Mouse (Mus musculus): ENCODE data around the gene Vmn2r55. TPM values are rescaled to one million over a fixed set of nuclear protein-coding genes. Genes with fewer than 3 reads are reported as not detected.
"Not testable (repeated sequence)": the region's sequence is repeated elsewhere in the genome, so short reads cannot be mapped to it uniquely, and the experiment has no call there.

The Vmn2r55 gene
- 0.04 TPM in 1 of 2 replicates, not detected in the other for polyA plus RNA-seq (2012; rRNA removed)
- not detected in 2 replicates for polyA plus RNA-seq (2014; fragmentation: Nextera tagmentation; extraction: Ambion mirVana)

- not testable (repeated sequence) for H3K9me3 ChIP-seq (ENCODE audit: control insufficient read depth, low read length); DNase-seq (ENCODE audit: low spot score)
- WGBS, result 92% methylated on average over 3 of the region's 3 CpGs
These were observed at the start of gene Vmn2r55 for GRCm38 (mm10) chr7:12684903-12685302. TSS of gene Vmn2r55 (minus strand) at chr7:12685003.

GRCm38 (mm10) chr7:12640219-12640618, 44.6 kb downstream of the Vmn2r55 start, which contains the start of gene Vmn2r54:
TSS of gene Vmn2r54 (minus strand) at chr7:12640319.
- not testable (repeated sequence) for H3K9me3 ChIP-seq (ENCODE audit: control insufficient read depth, low read length); H3K4me3 ChIP-seq (replicated peaks; ENCODE audit: low read length); H3K4me1 ChIP-seq (ENCODE audit: control insufficient read depth, insufficient read depth, low read length); H3K27me3 ChIP-seq (ENCODE audit: control insufficient read depth, insufficient read depth, low read length); H3K27ac ChIP-seq (replicated peaks; ENCODE audit: low read depth, low read length); DNase-seq (ENCODE audit: low spot score); H3K9ac ChIP-seq (ENCODE audit: low read depth, low read length, severe bottlenecking); H3K36me3 ChIP-seq (ENCODE audit: control insufficient read depth, insufficient read depth, low read length); ATAC-seq (ENCODE audit: low FRiP score, low read depth); H3K4me2 ChIP-seq (replicated peaks; ENCODE audit: low read depth, low read length, severe bottlenecking)
- WGBS, result 74% methylated on average over 3 of the region's 4 CpGs

More at GRCm38 (mm10) chr7:12684903-12685302, at the start of gene Vmn2r55:
- H3K27ac ChIP-seq (replicated peaks; ENCODE audit: low read depth, low read length); H3K9ac ChIP-seq (ENCODE audit: low read depth, low read length, severe bottlenecking); H3K27me3 ChIP-seq (ENCODE audit: control insufficient read depth, insufficient read depth, low read length); H3K4me1 ChIP-seq (ENCODE audit: control insufficient read depth, insufficient read depth, low read length); ATAC-seq (ENCODE audit: low FRiP score, low read depth); H3K4me2 ChIP-seq (replicated peaks; ENCODE audit: low read depth, low read length, severe bottlenecking); H3K36me3 ChIP-seq (ENCODE audit: control insufficient read depth, insufficient read depth, low read length); H3K4me3 ChIP-seq (replicated peaks; ENCODE audit: low read length): not testable (repeated sequence)

GRCm38 (mm10) chr7:12608688-12609087, 76.1 kb downstream of the Vmn2r55 start, which contains the start of gene Vmn2r53:
TSS of gene Vmn2r53 (minus strand) at chr7:12608788.
- no peak for TF ChIP-seq POLR2A (IDR thresholded peaks at IDR 0.05; ENCODE audit: borderline replicate concordance, extremely low read depth, insufficient read depth, insufficient read length)
- H3K4me1 ChIP-seq (ENCODE audit: control insufficient read depth, insufficient read depth, low read length), result no peaks in the 10 kb centered on the region
- H3K4me2 ChIP-seq (replicated peaks; ENCODE audit: low read depth, low read length, severe bottlenecking), result no peak within 1 kb of the TSS
- H3K36me3 ChIP-seq (ENCODE audit: control insufficient read depth, insufficient read depth, low read length), result no peaks in the 10 kb centered on the region
- H3K27me3 ChIP-seq (ENCODE audit: control insufficient read depth, insufficient read depth, low read length), result no peaks in the 10 kb centered on the region
- no peak within 1 kb of the TSS for H3K9ac ChIP-seq (ENCODE audit: low read depth, low read length, severe bottlenecking)
- DNase-seq (ENCODE audit: low spot score), result no peak
- no peak for ATAC-seq (ENCODE audit: low FRiP score, low read depth)
- H3K4me3 ChIP-seq (replicated peaks; ENCODE audit: low read length), result no peak within 1 kb of the TSS
- no peaks in the 10 kb centered on the region; the same call in 1 of the 2 replicates for H3K9me3 ChIP-seq (ENCODE audit: control insufficient read depth, low read length)
- no peak within 1 kb of the TSS for H3K27ac ChIP-seq (replicated peaks; ENCODE audit: low read depth, low read length)

Other genes with a start within 250 kb of the Vmn2r55 start
- 9.6 and 12.3 TPM in 2 replicates for gene Zfp606, start 206.7 kb downstream of the Vmn2r55 start, polyA plus RNA-seq (2012; rRNA removed)
- gene Zfp606, start 206.7 kb downstream of the Vmn2r55 start, polyA plus RNA-seq (2014; fragmentation: Nextera tagmentation; extraction: Ambion mirVana), result 23.5 and 27.9 TPM in 2 replicates
- not detected in 2 replicates for gene 2900092C05Rik, start 172.5 kb downstream of the Vmn2r55 start, polyA plus RNA-seq (2012; rRNA removed)
- gene 2900092C05Rik, start 172.5 kb downstream of the Vmn2r55 start, polyA plus RNA-seq (2014; fragmentation: Nextera tagmentation; extraction: Ambion mirVana), result not detected in 2 replicates
- not detected in 2 replicates for gene Vmn2r53, start 76.2 kb downstream of the Vmn2r55 start, polyA plus RNA-seq (2012; rRNA removed)
- 0.01 TPM in 1 of 2 replicates, not detected in the other for gene Vmn2r53, start 76.2 kb downstream of the Vmn2r55 start, polyA plus RNA-seq (2014; fragmentation: Nextera tagmentation; extraction: Ambion mirVana)
- not detected in 2 replicates for gene Vmn2r54, start 44.7 kb downstream of the Vmn2r55 start, polyA plus RNA-seq (2012; rRNA removed)
- not detected in 2 replicates for gene Vmn2r54, start 44.7 kb downstream of the Vmn2r55 start, polyA plus RNA-seq (2014; fragmentation: Nextera tagmentation; extraction: Ambion mirVana)
- not detected in 2 replicates for gene Vmn2r56, start 50.0 kb upstream of the Vmn2r55 start, polyA plus RNA-seq (2012; rRNA removed)
- not detected in 2 replicates for gene Vmn2r56, start 50.0 kb upstream of the Vmn2r55 start, polyA plus RNA-seq (2014; fragmentation: Nextera tagmentation; extraction: Ambion mirVana)
- 11.9 and 12.1 TPM in 2 replicates for gene Zscan18, start 118.6 kb upstream of the Vmn2r55 start, polyA plus RNA-seq (2012; rRNA removed)
- gene Zscan18, start 118.6 kb upstream of the Vmn2r55 start, polyA plus RNA-seq (2014; fragmentation: Nextera tagmentation; extraction: Ambion mirVana), result 11.0 and 13.0 TPM in 2 replicates
- 11.1 and 13.6 TPM in 2 replicates for gene Zfp329, start 133.9 kb upstream of the Vmn2r55 start, polyA plus RNA-seq (2012; rRNA removed)
- 12.1 and 16.1 TPM in 2 replicates for gene Zfp329, start 133.9 kb upstream of the Vmn2r55 start, polyA plus RNA-seq (2014; fragmentation: Nextera tagmentation; extraction: Ambion mirVana)
- gene Zfp110, start 149.8 kb upstream of the Vmn2r55 start, polyA plus RNA-seq (2012; rRNA removed), result 13.6 and 14.4 TPM in 2 replicates
- 32.5 and 36.0 TPM in 2 replicates for gene Zfp110, start 149.8 kb upstream of the Vmn2r55 start, polyA plus RNA-seq (2014; fragmentation: Nextera tagmentation; extraction: Ambion mirVana)
- 4.4 and 4.8 TPM in 2 replicates for gene Zfp128, start 196.2 kb upstream of the Vmn2r55 start, polyA plus RNA-seq (2012; rRNA removed)
- 4.8 and 5.8 TPM in 2 replicates for gene Zfp128, start 196.2 kb upstream of the Vmn2r55 start, polyA plus RNA-seq (2014; fragmentation: Nextera tagmentation; extraction: Ambion mirVana)
- 20.1 and 23.8 TPM in 2 replicates for gene Zscan22, start 212.8 kb upstream of the Vmn2r55 start, polyA plus RNA-seq (2012; rRNA removed)
- gene Zscan22, start 212.8 kb upstream of the Vmn2r55 start, polyA plus RNA-seq (2014; fragmentation: Nextera tagmentation; extraction: Ambion mirVana), result 15.6 and 21.5 TPM in 2 replicates
- gene Rps5, start 237.3 kb upstream of the Vmn2r55 start, polyA plus RNA-seq (2012; rRNA removed), result 3,045 and 3,888 TPM in 2 replicates
- 1,462 and 1,509 TPM in 2 replicates for gene Rps5, start 237.3 kb upstream of the Vmn2r55 start, polyA plus RNA-seq (2014; fragmentation: Nextera tagmentation; extraction: Ambion mirVana)
- 1.8 and 2.3 TPM in 2 replicates for gene Rnf225, start 242.4 kb upstream of the Vmn2r55 start, polyA plus RNA-seq (2012; rRNA removed)
- gene Rnf225, start 242.4 kb upstream of the Vmn2r55 start, polyA plus RNA-seq (2014; fragmentation: Nextera tagmentation; extraction: Ambion mirVana), result 0.83 and 0.86 TPM in 2 replicates